Mouse (Mus musculus): ENCODE data around the gene Jmy. TPM values are rescaled to one million over a fixed set of nuclear protein-coding genes. Genes with fewer than 3 reads are reported as not detected.

Jmy gene
- polyA plus RNA-seq, 1 experiment from 2014 or later: 7.0 TPM

DNA sequence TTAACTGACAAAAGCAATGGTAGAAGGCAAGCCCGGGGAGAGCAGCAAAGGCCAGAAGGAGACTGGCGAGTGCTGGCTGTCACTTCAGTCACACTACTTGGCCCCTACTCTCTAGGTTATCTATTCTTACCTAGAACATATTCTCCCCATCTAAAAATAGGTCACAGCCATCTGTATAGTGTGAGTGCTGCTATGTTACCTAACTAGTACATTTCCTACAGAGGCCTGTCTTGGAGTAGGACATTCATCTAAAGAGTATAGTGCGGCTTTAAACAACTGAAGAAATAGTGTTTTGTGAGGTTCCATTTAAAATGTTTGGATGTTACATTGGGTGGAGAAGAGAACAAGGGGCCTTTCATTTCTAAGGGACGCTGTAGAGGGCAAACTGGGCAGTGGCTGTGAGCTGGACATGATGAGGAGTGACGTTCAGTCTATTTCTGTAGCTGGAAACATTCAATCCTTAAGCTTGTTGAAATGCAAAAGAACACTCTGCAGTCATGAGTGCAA lies 99.8 kb downstream of the Jmy start:
- no peaks in the 10 kb centered on the region for H3K27me3 ChIP-seq
- no peak overlapping the region for H3K4me2 ChIP-seq (replicated peaks)
- no peaks in the 10 kb centered on the region for H3K9me3 ChIP-seq (replicated peaks)
- no peak overlapping the region for H3K9ac ChIP-seq
- no peak overlapping the region for H3K27ac ChIP-seq (replicated peaks)
- peaks cover 5% of the 10 kb centered on the region for H3K36me3 ChIP-seq
- no peaks in the 10 kb centered on the region for H3K4me1 ChIP-seq
- no peak for ATAC-seq (ENCODE audit: insufficient number of reproducible peaks, low FRiP score, low TSS enrichment, low read depth)
- 83% methylated on average over 5 of the region's 5 CpGs for WGBS
- no peak overlapping the region for H3K4me3 ChIP-seq (replicated peaks)

DNA sequence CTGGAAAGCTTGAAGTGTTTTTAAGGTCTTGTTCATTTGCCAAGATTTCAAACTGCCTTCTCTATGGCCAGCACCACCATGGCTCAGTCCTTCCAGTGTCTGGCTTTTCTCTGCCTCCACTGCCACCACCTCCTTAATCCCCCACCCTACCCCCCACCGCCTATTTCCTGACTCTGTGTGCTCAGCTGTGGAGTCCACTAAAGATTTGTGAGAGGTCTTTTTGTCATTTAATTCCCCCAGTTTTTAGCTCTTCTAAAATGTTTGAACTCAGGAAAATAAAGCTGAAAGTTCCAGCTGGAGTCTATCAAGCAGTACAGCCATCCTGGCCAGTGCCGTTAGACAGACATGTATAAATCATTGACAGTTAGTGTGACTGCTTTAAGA lies 110.4 kb downstream of the Jmy start:
- ATAC-seq (ENCODE audit: insufficient number of reproducible peaks, low FRiP score, low TSS enrichment, low read depth): no peak
- H3K9me3 ChIP-seq (replicated peaks): no peaks in the 10 kb centered on the region
- H3K36me3 ChIP-seq: no peaks in the 10 kb centered on the region
- H3K4me3 ChIP-seq (replicated peaks): no peak overlapping the region
- no peaks in the 10 kb centered on the region for H3K27me3 ChIP-seq
- H3K4me2 ChIP-seq (replicated peaks): no peak overlapping the region
- no peaks in the 10 kb centered on the region for H3K4me1 ChIP-seq
- 32% methylated on average over 2 of the region's 2 CpGs for WGBS
- no peak overlapping the region for H3K27ac ChIP-seq (replicated peaks)
- no peak overlapping the region for H3K9ac ChIP-seq

DNA sequence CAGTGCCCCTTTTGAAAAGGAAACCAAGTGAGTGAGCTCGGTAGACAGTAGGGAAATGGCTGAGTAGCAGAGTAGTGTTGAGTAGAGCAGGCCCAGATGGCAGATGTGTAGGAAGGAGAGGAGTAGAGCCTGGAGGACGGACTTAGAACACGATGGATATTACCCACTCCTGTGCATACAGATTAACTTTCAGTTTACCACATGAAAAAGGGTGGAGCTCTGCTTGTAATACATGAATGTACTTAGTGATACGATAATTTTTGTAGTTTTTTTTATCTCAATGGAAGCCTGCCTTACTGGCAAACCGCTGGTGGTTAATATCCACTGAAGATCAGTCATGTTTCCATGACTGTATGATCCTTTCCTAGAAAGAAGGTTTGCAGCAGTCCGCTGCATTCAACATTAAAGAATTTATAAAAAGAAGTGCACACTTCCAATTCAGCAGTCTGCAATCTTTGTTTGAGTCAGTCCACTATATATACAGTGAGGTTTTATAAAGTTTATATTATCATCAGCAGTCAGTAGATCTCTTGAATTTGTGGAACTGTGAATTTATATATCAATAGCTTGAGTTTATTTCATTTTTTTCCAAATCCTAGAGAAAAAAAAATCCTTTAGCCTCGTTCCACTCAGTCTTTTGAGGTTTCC lies 110.9 kb downstream of the Jmy start:
- H3K27ac ChIP-seq (replicated peaks): no peak overlapping the region

GRCm38 (mm10) chr13:93387440-93387839 lies 112.2 kb downstream of the Jmy start:
- 92% methylated on average over 5 of the region's 5 CpGs for WGBS
- no peaks in the 10 kb centered on the region for H3K27me3 ChIP-seq
- no peak for ATAC-seq (ENCODE audit: insufficient number of reproducible peaks, low FRiP score, low TSS enrichment, low read depth)
- no peaks in the 10 kb centered on the region for H3K4me1 ChIP-seq
- H3K27ac ChIP-seq (replicated peaks): no peak overlapping the region
- H3K4me2 ChIP-seq (replicated peaks): no peak overlapping the region
- H3K36me3 ChIP-seq: no peaks in the 10 kb centered on the region
- H3K9me3 ChIP-seq (replicated peaks): no peaks in the 10 kb centered on the region
- H3K4me3 ChIP-seq (replicated peaks): no peak overlapping the region
- H3K9ac ChIP-seq: no peak overlapping the region

More for the DNA sequence above, 110.9 kb downstream of the Jmy start:
- Histone ChIP-seq H3K9ac (no peak overlapping the region), H3K4me2 (replicated peaks) (no peak overlapping the region), H3K4me3 (replicated peaks) (no peak overlapping the region), H3K27me3 (no peaks in the 10 kb centered on the region), H3K36me3 (no peaks in the 10 kb centered on the region), H3K9me3 (replicated peaks) (no peaks in the 10 kb centered on the region), H3K4me1 (no peaks in the 10 kb centered on the region)
- WGBS: 56% methylated on average over 7 of the region's 7 CpGs
- ATAC-seq (ENCODE audit: insufficient number of reproducible peaks, low FRiP score, low TSS enrichment, low read depth): no peak

DNA sequence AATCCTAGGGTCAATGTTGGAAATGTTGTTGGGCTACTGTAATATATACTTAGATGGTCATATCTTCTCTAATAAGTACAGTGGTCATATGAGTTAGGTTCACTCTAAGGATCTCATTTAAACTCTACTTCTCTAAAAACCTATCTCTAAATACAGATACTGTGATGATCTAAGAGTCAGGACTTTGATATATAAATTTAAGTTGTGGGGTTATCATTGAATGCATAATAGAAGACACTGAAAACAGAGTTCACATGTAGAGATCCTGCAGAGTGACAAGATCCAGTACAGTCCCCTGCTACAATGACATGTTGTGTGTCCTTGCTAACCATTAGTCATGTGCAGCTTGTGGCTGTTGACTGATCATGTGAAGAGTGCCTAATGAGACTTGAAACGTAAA lies 114.5 kb downstream of the Jmy start:
- WGBS: 63% methylated on average over 1 of the region's 1 CpGs

DNA sequence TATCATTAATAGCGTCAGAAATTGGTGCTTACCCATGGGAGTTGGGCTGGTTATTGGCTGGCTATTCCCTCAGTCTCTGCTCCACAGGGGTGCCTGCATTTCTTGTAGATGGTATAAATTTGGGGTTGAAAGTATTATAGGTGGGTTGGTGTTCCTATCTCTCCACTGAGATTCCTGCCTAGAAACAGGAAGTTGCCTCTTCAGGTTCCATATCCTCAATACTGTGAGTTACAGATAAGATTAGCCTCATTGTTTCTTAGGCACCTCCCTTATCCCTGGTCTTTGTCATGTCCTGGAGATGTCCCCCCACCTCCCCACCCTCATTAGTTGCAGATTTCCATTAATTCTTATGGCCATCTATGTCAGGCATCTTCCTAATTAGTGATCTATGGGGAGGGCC lies 115.1 kb downstream of the Jmy start:
- no peak overlapping the region for H3K4me2 ChIP-seq (replicated peaks)
- 92% methylated on average over 1 of the region's 1 CpGs for WGBS
- ATAC-seq (ENCODE audit: insufficient number of reproducible peaks, low FRiP score, low TSS enrichment, low read depth): no peak
- no peaks in the 10 kb centered on the region for H3K4me1 ChIP-seq
- H3K9me3 ChIP-seq (replicated peaks): no peaks in the 10 kb centered on the region
- H3K27me3 ChIP-seq: no peaks in the 10 kb centered on the region
- no peak overlapping the region for H3K27ac ChIP-seq (replicated peaks)
- H3K36me3 ChIP-seq: no peaks in the 10 kb centered on the region
- H3K4me3 ChIP-seq (replicated peaks): no peak overlapping the region
- H3K9ac ChIP-seq: no peak overlapping the region

More for the DNA sequence above, 114.5 kb downstream of the Jmy start:
- H3K9me3 ChIP-seq (replicated peaks): no peaks in the 10 kb centered on the region
- no peak overlapping the region for H3K9ac ChIP-seq
- no peaks in the 10 kb centered on the region for H3K4me1 ChIP-seq
- no peak overlapping the region for H3K27ac ChIP-seq (replicated peaks)
- H3K4me2 ChIP-seq (replicated peaks): no peak overlapping the region
- H3K36me3 ChIP-seq: no peaks in the 10 kb centered on the region
- ATAC-seq (ENCODE audit: insufficient number of reproducible peaks, low FRiP score, low TSS enrichment, low read depth): no peak
- H3K4me3 ChIP-seq (replicated peaks): no peak overlapping the region
- no peaks in the 10 kb centered on the region for H3K27me3 ChIP-seq

- Histone ChIP-seq H3K9ac (no peak overlapping the region), H3K4me3 (replicated peaks) (no peak overlapping the region), H3K27ac (replicated peaks) (no peak overlapping the region), H3K4me2 (replicated peaks) (no peak overlapping the region), H3K4me1 (no peaks in the 10 kb centered on the region), H3K9me3 (replicated peaks) (no peaks in the 10 kb centered on the region), H3K27me3 (no peaks in the 10 kb centered on the region), H3K36me3 (no peaks in the 10 kb centered on the region)
- WGBS: 84% methylated on average over 2 of the region's 2 CpGs
- no peak for ATAC-seq (ENCODE audit: insufficient number of reproducible peaks, low FRiP score, low TSS enrichment, low read depth)
These were observed 116.0 kb downstream of the Jmy start for GRCm38 (mm10) chr13:93383620-93384019.

DNA sequence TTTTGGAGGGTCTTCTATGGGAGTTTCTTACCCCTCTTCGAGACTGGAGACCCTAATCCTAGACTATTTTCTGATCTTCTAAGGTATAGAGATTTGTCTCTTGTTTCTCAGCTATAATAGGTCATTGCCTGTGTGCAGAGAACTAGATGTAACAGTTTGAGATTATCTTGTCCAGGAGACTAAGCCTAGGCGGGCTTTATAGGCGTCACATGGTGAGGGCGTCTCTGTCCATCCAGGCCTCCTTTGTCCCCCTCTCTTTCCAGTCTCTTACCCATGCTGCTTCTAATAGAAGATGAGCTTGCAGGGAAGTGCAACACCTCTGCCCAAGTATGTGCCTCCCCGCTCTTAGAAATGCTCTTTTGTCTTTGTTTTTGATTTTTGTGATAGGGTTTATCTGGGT lies 116.5 kb downstream of the Jmy start:
- Histone ChIP-seq H3K27ac (replicated peaks) (no peak overlapping the region), H3K9ac (no peak overlapping the region), H3K4me3 (replicated peaks) (no peak overlapping the region), H3K4me1 (no peaks in the 10 kb centered on the region), H3K27me3 (no peaks in the 10 kb centered on the region), H3K4me2 (replicated peaks) (no peak overlapping the region), H3K36me3 (no peaks in the 10 kb centered on the region), H3K9me3 (replicated peaks) (no peaks in the 10 kb centered on the region)
- WGBS: 86% methylated on average over 5 of the region's 5 CpGs
- no peak for ATAC-seq (ENCODE audit: insufficient number of reproducible peaks, low FRiP score, low TSS enrichment, low read depth)

- no peak overlapping the region for H3K4me2 ChIP-seq (replicated peaks)
- no peak overlapping the region for H3K4me3 ChIP-seq (replicated peaks)
- H3K9ac ChIP-seq: no peak overlapping the region
- no peaks in the 10 kb centered on the region for H3K4me1 ChIP-seq
- 83% methylated on average over 1 of the region's 1 CpGs for WGBS
- H3K27ac ChIP-seq (replicated peaks): no peak overlapping the region
- H3K9me3 ChIP-seq (replicated peaks): no peaks in the 10 kb centered on the region
- ATAC-seq (ENCODE audit: insufficient number of reproducible peaks, low FRiP score, low TSS enrichment, low read depth): no peak
- H3K27me3 ChIP-seq: no peaks in the 10 kb centered on the region
- no peaks in the 10 kb centered on the region for H3K36me3 ChIP-seq
These were observed 118.3 kb downstream of the Jmy start for GRCm38 (mm10) chr13:93381301-93381700.

GRCm38 (mm10) chr13:93380399-93381063 lies 119.1 kb downstream of the Jmy start:
- Histone ChIP-seq H3K27ac (replicated peaks) (no peak overlapping the region), H3K27me3 (no peaks in the 10 kb centered on the region), H3K4me1 (no peaks in the 10 kb centered on the region), H3K36me3 (no peaks in the 10 kb centered on the region), H3K4me2 (replicated peaks) (no peak overlapping the region), H3K9ac (no peak overlapping the region), H3K4me3 (replicated peaks) (no peak overlapping the region), H3K9me3 (replicated peaks) (no peaks in the 10 kb centered on the region)
- ATAC-seq (ENCODE audit: insufficient number of reproducible peaks, low FRiP score, low TSS enrichment, low read depth): no peak
- WGBS: 86% methylated on average over 8 of the region's 8 CpGs

Data from embryonic facial prominence, embryonic 15.5 days (tissue).